Mouse (Mus musculus) cerebellum, adult 2 months (tissue): Measurements from ENCODE around the gene Psap. TPM values are rescaled to one million over a fixed set of nuclear protein-coding genes. Genes with fewer than 3 reads are reported as not detected.
"Not testable (repeated sequence)": the region's sequence is repeated elsewhere in the genome, so short reads cannot be mapped to it uniquely, and the experiment has no call there.

ENCODE experiments used
- DNase-seq, 2 experiments: peaks; one replicate each; pipeline ENCODE4 v3.0.0; 2021
- H3K27ac ChIP-seq: fragments of 200-500 bp; 2 replicates; pipeline ENCODE4 v1.5.1; 2012; ENCODE audit warnings: low read length, control low read depth, inconsistent platforms; ENCODE audit not compliant: insufficient read depth
- H3K27me3 ChIP-seq: fragments of 200-500 bp; 2 replicates; pipeline ENCODE4 v1.6.1; 2012; ENCODE audit warnings: inconsistent platforms, mild to moderate bottlenecking, low read length, moderate library complexity; ENCODE audit not compliant: control insufficient read depth, insufficient read depth
- H3K4me1 ChIP-seq: fragments of 200-500 bp; 2 replicates; pipeline ENCODE4 v1.6.1; 2011; ENCODE audit warnings: low read length; ENCODE audit not compliant: control insufficient read depth, insufficient read depth
- H3K4me3 ChIP-seq: fragments of 200-500 bp; replicated peaks from 2 replicates; pipeline ENCODE3; 2011; ENCODE audit warnings: mild to moderate bottlenecking, low read depth, low read length, control low read depth; ENCODE audit not compliant: insufficient read depth
- CTCF ChIP-seq: fragments of 200-500 bp; IDR thresholded peaks from 2 replicates; pipeline ENCODE4 v1.5.1; 2011; ENCODE audit warnings: low read depth, mild to moderate bottlenecking, control low read depth, low read length, moderate library complexity, borderline replicate concordance; ENCODE audit not compliant: insufficient read depth
- POLR2A ChIP-seq: fragments of 200-500 bp; IDR thresholded peaks from 2 replicates; pipeline ENCODE4 v1.6.1; 2011; ENCODE audit warnings: low read length, control low read depth, borderline replicate concordance; ENCODE audit not compliant: insufficient read depth
- WGBS: fragments of 180-500 bp; shearing (Covaris S2); methylation state at CpG from one replicate; pipeline ENCODE4 v1.1.7; 2018; 5-methylcytosine and 5-hydroxymethylcytosine counted together
- polyA plus RNA-seq: library from polyadenylated mRNA; depleted of rRNA; stranded (reverse); fragments of >200 nt; gene quantifications from 2 replicates; pipeline ENCODE4 v1.2.3, GENCODE M21; 2012; rRNA removed

Gene Psap
- 2,061 and 2,091 TPM in 2 replicates for polyA plus RNA-seq

- peak; percentile 96 to 98 for DNase-seq
- H3K27me3 ChIP-seq, result no peaks in the 10 kb centered on the region
- peak within 1 kb of the TSS; percentile 95 for H3K27ac ChIP-seq
- WGBS, result 3% methylated on average over 54 of the region's 54 CpGs
- peak; percentile 99 for TF ChIP-seq POLR2A
- no peak for TF ChIP-seq CTCF
- peak within 1 kb of the TSS; percentile 90 for H3K4me3 ChIP-seq
- peaks cover 29% of the 10 kb centered on the region for H3K4me1 ChIP-seq
Observed at GRCm38 (mm10) chr10:60277207-60278005, at the start of gene Psap. Gene Psap (plus strand): TSS chr10:60277627.

GRCm38 (mm10) chr10:60227666-60228065 lies 49.8 kb upstream of the Psap start:
- Histone ChIP-seq H3K4me1 (no peaks in the 10 kb centered on the region; the same call in 1 of the 2 replicates), H3K4me3 (no peak overlapping the region), H3K27ac (no peak overlapping the region), H3K27me3 (no peaks in the 10 kb centered on the region; the same call in 1 of the 2 replicates)
- TF ChIP-seq POLR2A (no peak), CTCF (no peak)
- WGBS, result 82% methylated on average over 4 of the region's 4 CpGs
- DNase-seq, result no peak

GRCm38 (mm10) chr10:60229113-60229512 lies 48.3 kb upstream of the Psap start:
- no peak for DNase-seq
- no peak for TF ChIP-seq CTCF
- no peak for TF ChIP-seq POLR2A
- 73% methylated on average over 6 of the region's 6 CpGs for WGBS
- H3K4me1 ChIP-seq, result no peaks in the 10 kb centered on the region; the same call in 1 of the 2 replicates
- H3K4me3 ChIP-seq, result no peak overlapping the region
- H3K27ac ChIP-seq, result no peak overlapping the region
- H3K27me3 ChIP-seq, result no peaks in the 10 kb centered on the region; the same call in 1 of the 2 replicates

GRCm38 (mm10) chr10:60230321-60231088 lies 46.9 kb upstream of the Psap start:
- no peak for TF ChIP-seq POLR2A
- TF ChIP-seq CTCF, result no peak
- H3K27ac ChIP-seq, result no peak overlapping the region

GRCm38 (mm10) chr10:60234006-60234405 lies 43.4 kb upstream of the Psap start:
- no peak overlapping the region for H3K4me3 ChIP-seq
- TF ChIP-seq CTCF (no peak), POLR2A (no peak)
- DNase-seq, result no peak
- WGBS, result 70% methylated on average over 9 of the region's 9 CpGs
- H3K27ac ChIP-seq, result no peak overlapping the region
- H3K4me1 ChIP-seq, result no peaks in the 10 kb centered on the region
- no peaks in the 10 kb centered on the region for H3K27me3 ChIP-seq

More at GRCm38 (mm10) chr10:60230321-60231088, 46.9 kb upstream of the Psap start:
- no peak for DNase-seq
- 84% methylated on average over 6 of the region's 6 CpGs for WGBS
- Histone ChIP-seq H3K4me3 (no peak overlapping the region), H3K27me3 (no peaks in the 10 kb centered on the region; the same call in 1 of the 2 replicates), H3K4me1 (no peaks in the 10 kb centered on the region; the same call in 1 of the 2 replicates)

GRCm38 (mm10) chr10:60235876-60236275 lies 41.6 kb upstream of the Psap start:
- not testable (repeated sequence) for DNase-seq, H3K27ac ChIP-seq, H3K27me3 ChIP-seq, H3K4me3 ChIP-seq, H3K4me1 ChIP-seq
- WGBS, result 94% methylated on average over 6 of the region's 6 CpGs

GRCm38 (mm10) chr10:60237475-60238154 lies 39.8 kb upstream of the Psap start:
- WGBS, result 70% methylated on average over 10 of the region's 10 CpGs
- Histone ChIP-seq H3K4me1 (peaks cover 4% of the 10 kb centered on the region; the same call in 1 of the 2 replicates), H3K27ac (no peak overlapping the region), H3K27me3 (no peaks in the 10 kb centered on the region), H3K4me3 (no peak overlapping the region)
- TF ChIP-seq CTCF (peak; percentile 86), POLR2A (no peak)
- peak; percentile 52 to 67 for DNase-seq
